Mouse (Mus musculus) lung, embryonic 16.5 days (tissue): ENCODE measurements around the gene Prg4. TPM values are rescaled to one million over a fixed set of nuclear protein-coding genes. Genes with fewer than 3 reads are reported as not detected.

Experiments used
- polyA plus RNA-seq: library from polyadenylated mRNA; unstranded; fragments of >200 nt; fragmentation: Nextera tagmentation; extraction: Ambion mirVana; gene quantifications from 2 replicates; pipeline ENCODE4 v1.2.1, GENCODE M21; 2015

The Prg4 gene
- polyA plus RNA-seq, 1 experiment from 2014 or later = 0.48 TPM

Other genes with a start within 250 kb of the Prg4 start
- not detected in 2 replicates for gene Pdc, start 146.7 kb downstream of the Prg4 start, polyA plus RNA-seq
- 128 and 157 TPM in 2 replicates for gene Tpr, start 73.3 kb downstream of the Prg4 start, polyA plus RNA-seq
- gene Odr4, start 73.1 kb downstream of the Prg4 start, polyA plus RNA-seq = 34.3 and 38.9 TPM in 2 replicates